Mouse (Mus musculus) E14TG2a.4 (cell line): Measurements from ENCODE around the gene Lrrc17.

Experiments
- CTCF ChIP-seq: conservative IDR thresholded peaks from 2 replicates; pipeline ENCODE4 v1.5.1; 2014; ENCODE audit warnings: low read length
- NANOG ChIP-seq: IDR thresholded peaks from 2 replicates; pipeline ENCODE4 v1.6.1; 2014; ENCODE audit warnings: borderline replicate concordance, low read length, mixed read lengths

DNA sequence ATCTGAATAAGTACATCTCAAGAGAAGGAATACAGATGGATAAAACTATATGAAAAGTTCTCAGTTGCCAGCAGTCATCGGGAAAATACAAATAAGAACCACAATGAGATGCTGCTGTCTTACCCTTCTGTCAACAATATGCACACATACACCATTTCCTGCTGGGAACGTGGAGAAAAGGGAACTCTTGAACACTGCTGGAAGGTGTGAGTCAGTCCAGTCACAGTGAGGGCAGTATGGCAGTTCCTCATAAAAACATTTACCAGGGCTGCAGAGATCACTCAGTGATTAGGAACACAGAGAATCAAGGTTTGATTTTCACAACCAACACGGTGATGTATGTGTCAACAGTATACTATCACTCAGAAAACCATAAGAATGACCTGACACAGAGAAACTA lies 67.6 kb downstream of the Lrrc17 start:
- no peak for TF ChIP-seq CTCF
- no peak for TF ChIP-seq NANOG
